Mouse (Mus musculus) left cerebral cortex, adult 2 months (tissue): ENCODE results near the gene Hes7. TPM values are rescaled to one million over a fixed set of nuclear protein-coding genes. Genes with fewer than 3 reads are reported as not detected.

Experiments used
- DNase-seq, 2 experiments: peaks; one replicate each; pipeline ENCODE4 v3.0.0; 2021 to 2022; ENCODE audit warnings: low spot score in 2 of 2, mixed read lengths in 1 of 2; ENCODE audit errors: extremely low spot score in 1 of 2
- H3K27ac ChIP-seq: fragments of 200-600 bp; 2 replicates; pipeline ENCODE4 v1.8.1; 2022
- H3K4me3 ChIP-seq: fragments of 200-600 bp; 2 replicates; pipeline ENCODE4 v1.8.1; 2022
- CTCF ChIP-seq: fragments of 200-600 bp; IDR thresholded peaks from 2 replicates; pipeline ENCODE4 v1.8.1; 2022; ENCODE audit warnings: antibody characterized with exemption, mild to moderate bottlenecking, moderate library complexity
- intact Hi-C: fragments of 180-260 bp; cut with DNase I; formaldehyde crosslinking; loops from one replicate; pipeline ENCODE4 v1.15.1; 2025
- total RNA-seq, 2 experiments: library from RNA; stranded (reverse); gene quantifications; 2 replicates each; pipeline ENCODE4 v1.2.3; 2021

Gene Hes7
- total RNA-seq, 2 experiments from 2014 or later: 0.57 to 0.82 TPM

DNA sequence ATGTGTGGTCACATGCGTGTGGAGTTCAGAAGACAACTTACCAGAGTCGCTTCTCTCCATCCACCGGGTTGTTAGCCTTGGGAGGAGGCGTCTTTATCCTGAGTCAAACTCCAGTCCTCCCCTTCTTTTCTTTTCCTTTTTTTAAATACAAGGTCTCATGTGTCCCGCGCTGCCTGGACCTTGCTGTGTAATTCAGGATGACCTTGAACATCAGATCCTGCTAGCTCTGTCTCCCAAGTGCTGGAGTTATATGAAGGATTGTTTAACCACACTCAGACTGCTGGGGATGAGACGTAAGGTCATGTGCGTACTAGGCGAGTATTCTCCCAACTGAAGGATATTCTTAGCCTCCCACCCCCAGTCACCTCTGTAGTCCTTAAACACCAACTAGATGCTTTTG is 42.9 kb upstream of the Hes7 start:
- no peak for TF ChIP-seq CTCF
- H3K27ac ChIP-seq: no peak overlapping the region
- DNase-seq: no peak
- intact Hi-C loops: no loop called here
- no peak overlapping the region for H3K4me3 ChIP-seq

GRCm38 (mm10) chr11:69078041-69078440 is 42.2 kb upstream of the Hes7 start:
- no peak for DNase-seq
- intact Hi-C loops: no loop called here
- Histone ChIP-seq H3K4me3 (no peak overlapping the region), H3K27ac (no peak overlapping the region)
- no peak for TF ChIP-seq CTCF

- H3K27ac ChIP-seq: no peak overlapping the region
- no peak for TF ChIP-seq CTCF
- no peak for DNase-seq
- H3K4me3 ChIP-seq: no peak overlapping the region
- intact Hi-C loops: no loop called here
Observed at GRCm38 (mm10) chr11:69078805-69079438, 41.3 kb upstream of the Hes7 start.

DNA sequence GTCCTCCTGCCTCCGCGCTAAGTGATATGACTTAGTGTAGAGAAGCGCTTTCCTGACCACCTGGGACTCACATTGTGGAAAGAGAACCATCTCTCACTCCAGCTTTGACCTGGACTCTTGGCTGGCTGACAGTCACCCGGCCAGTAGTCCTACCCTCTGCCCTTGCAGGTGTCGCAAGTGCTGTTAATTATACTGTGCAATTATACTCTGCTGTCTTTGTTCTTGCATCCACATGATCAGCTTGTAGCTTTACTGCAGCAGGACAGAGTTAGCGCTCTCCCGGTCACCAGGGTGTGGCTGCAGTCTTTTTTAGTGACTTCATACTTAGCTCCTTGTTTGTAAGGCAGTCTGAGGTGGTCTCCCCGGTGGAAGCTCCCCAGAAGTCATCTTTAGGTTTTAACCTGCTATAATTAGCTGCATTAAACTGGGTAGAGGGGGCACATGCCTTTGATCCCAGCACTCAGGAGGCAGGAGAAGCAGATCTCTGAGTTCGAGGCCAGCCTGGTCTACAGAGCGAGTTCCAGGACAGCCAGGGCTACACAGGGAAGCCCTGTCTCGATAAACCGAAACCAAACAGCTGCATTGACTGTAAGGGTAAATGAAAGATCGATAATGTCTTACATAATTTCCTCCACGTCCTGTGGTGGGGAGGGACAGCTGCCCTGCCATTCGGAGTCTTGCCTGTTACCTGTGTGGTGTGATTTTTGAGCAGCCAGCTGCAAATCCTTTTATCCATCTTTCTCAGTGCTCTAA is 39.9 kb upstream of the Hes7 start:
- no peak for DNase-seq
- no peak for TF ChIP-seq CTCF
- no peak overlapping the region for H3K4me3 ChIP-seq
- H3K27ac ChIP-seq: no peak overlapping the region
- intact Hi-C loops: no loop called here

DNA sequence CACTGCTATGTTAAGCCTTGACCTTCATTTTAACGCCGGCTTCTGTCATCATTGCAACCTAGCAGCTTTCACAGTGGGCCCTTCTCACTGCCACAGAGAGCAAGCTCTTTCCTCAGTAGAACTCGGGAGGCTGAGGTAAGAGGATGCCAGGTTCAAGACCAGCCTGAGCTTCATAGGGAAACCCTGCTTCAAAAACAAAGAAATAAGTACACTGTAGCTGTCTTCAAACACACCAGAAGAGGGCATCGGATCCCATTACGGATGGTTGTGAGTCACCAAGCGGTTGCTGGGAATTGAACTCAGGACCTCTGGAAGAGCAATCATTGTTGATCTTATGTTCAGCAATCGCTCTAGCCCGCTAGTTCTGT is 39.4 kb upstream of the Hes7 start:
- Histone ChIP-seq H3K27ac (no peak overlapping the region), H3K4me3 (no peak overlapping the region)
- TF ChIP-seq CTCF: no peak
- intact Hi-C loops: no loop called here
- no peak for DNase-seq

DNA sequence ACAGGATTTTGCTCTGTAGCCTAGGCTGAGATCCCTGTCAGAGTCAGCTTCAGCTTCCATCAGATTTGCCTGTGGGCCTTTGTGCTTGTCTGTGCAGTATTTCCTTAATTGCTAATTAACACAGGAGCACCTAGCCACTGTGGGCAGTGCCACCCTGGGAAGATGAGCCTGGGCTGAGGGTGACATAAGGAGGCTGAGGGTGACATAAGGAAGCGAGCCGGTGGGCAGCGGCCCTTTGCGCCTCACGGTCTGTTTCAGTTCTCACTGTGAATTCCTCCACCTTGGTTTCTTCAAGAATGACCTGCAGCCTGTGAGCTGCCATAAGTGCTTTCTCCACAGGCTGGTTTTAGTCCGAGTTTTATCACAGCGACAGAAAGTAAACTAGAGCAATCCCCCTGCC is 38.6 kb upstream of the Hes7 start:
- no peak for TF ChIP-seq CTCF
- intact Hi-C loops: no loop called here
- DNase-seq: no peak
- Histone ChIP-seq H3K27ac (no peak overlapping the region), H3K4me3 (no peak overlapping the region)

DNA sequence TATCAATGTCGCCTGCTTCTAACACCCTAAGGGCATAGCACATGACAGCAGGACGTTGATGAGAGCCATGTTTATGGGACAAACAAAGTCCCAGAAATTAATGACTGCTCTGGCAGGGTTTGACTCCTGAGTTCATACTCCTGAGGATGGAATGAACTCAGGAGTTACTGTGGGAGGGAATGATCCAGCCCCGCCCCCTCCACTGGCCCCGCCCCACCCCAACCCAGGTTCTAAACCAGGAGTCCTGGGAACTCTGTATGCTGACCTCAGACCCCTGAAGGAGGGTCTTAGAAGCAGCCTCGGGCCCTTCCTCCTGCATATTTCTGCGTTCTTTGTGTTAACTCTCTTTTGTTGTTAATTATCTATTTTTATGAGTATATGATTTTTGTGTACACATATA is 34.6 kb upstream of the Hes7 start:
- no peak for DNase-seq
- no peak overlapping the region for H3K4me3 ChIP-seq
- peak overlapping the region; percentile 78 for H3K27ac ChIP-seq
- no peak for TF ChIP-seq CTCF
- intact Hi-C loops: no loop called here

- TF ChIP-seq CTCF: no peak
- intact Hi-C loops: no loop called here
- Histone ChIP-seq H3K27ac (peak overlapping the region; percentile 78), H3K4me3 (no peak overlapping the region)
- DNase-seq: peak in 1 of 2 experiments; percentile 57
Observed at GRCm38 (mm10) chr11:69086390-69086789, 33.8 kb upstream of the Hes7 start.

DNA sequence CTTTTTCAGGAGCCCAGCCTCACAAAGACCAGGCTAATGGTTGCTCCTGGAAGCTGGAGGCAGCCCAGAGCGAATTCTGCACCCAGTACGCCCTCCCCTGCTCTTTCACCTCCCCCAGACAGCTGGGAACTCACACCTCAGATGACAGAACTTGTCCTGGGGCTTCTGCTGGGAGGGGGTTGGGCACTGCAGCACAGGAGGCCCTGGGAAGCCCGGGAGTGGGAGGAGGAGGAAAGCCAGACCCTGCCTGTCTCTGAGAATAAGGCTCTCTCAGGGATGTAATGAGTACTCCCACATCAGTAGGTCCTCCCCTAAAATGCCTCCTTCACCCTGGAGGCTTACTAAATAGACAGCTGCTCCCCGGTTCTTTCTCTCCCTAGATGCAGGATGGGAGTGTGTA is 33.1 kb upstream of the Hes7 start:
- H3K27ac ChIP-seq: peak overlapping the region; percentile 78
- DNase-seq: peak; percentile 32 to 54
- TF ChIP-seq CTCF: no peak
- intact Hi-C loops: no loop called here
- no peak overlapping the region for H3K4me3 ChIP-seq

GRCm38 (mm10) chr11:69087597-69087996 is 32.6 kb upstream of the Hes7 start:
- DNase-seq: no peak
- intact Hi-C loops: no loop called here
- peak overlapping the region; percentile 78 for H3K27ac ChIP-seq
- H3K4me3 ChIP-seq: no peak overlapping the region
- TF ChIP-seq CTCF: no peak

- intact Hi-C loops: loop anchor here (1.0 kb wide), 1 partner anchor 15 kb away; no protein-coding TSS in a partner anchor
- no peak for TF ChIP-seq CTCF
- peak; percentile 95 to 96 for DNase-seq
- Histone ChIP-seq H3K27ac (peak within 1 kb of the TSS; percentile 100), H3K4me3 (peak within 1 kb of the TSS; percentile 98)
Observed at GRCm38 (mm10) chr11:69088103-69088855, 31.9 kb upstream of the Hes7 start, which contains the start of gene Vamp2. Gene Vamp2 (plus strand): TSS chr11:69088490.
